In the genomic region with DNA sequence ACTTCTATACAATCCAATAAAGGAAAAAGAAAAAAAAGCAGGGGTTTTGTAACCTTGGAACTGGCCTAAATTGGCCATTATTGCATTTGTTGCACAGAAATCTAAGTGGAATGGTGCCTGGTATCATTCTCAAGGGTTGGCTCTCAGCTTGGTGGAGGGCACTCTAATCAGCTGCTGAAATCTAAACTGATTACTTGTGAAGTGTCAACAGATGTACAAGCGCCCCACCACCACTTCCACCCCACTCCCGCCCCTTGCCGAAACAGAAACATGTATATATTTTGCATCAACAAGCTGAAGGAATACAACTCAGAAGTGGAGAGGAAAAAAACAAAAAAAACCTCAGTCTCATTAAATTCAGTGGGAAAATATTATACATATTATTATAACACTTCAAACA, we compare ENCODE assay signal across 14 mouse cellular contexts. TPM values are rescaled to one million over a fixed set of nuclear protein-coding genes. Genes with fewer than 3 reads are reported as not detected.
A peak's percentile ranks its signal among the peaks of the same experiment; 100 is the strongest.
DNase-seq lines count a peak whose midpoint lies in the region; ATAC-seq lines count a peak whose summit lies in the region.
"Had no signal": no experiment of that assay in that cellular context is flagged by ENCODE, and none has a peak within 500 bp of the region (broad histone marks: within the 10 kb centered on the region; RNA-seq: fewer than 3 reads in every experiment).

No protein-coding gene starts in this region.

- intact Hi-C loops in heart, postnatal 14 days (cut with DNase I): no loop called here

- ATAC-seq in inflammation-experienced regulatory T-cells, adult 6 months: peak; percentile 42
- no peak for ATAC-seq in megakaryocyte, adult 5-6 weeks (ENCODE audit: poor library complexity, severe bottlenecking)
- ATAC-seq: intestine, postnatal 0 days had no signal

- DNase-seq in heart, adult 11 months: peak; percentile 10
- no peak for DNase-seq in heart, postnatal 14 days
- DNase-seq in 416B (ENCODE audit: low read depth): peak; percentile 71
- peak; percentile 65 for DNase-seq in thymus, postnatal 0 days (ENCODE audit: low spot score)
- DNase-seq in urinary bladder, postnatal 4 days (ENCODE audit: low spot score in 2 of 2): no peak
- no peak for DNase-seq in right cerebral cortex, postnatal 4 days
- DNase-seq: cerebellum, adult 8-10 months; layer of hippocampus, adult 9-11 months; lung, postnatal 10 days; right cerebral cortex, adult 18-20 months; spleen, adult 18-20 months had no signal

RNA-seq across cellular contexts. Expression of a gene that starts 29.6 kb away (rescaled TPM):
- 1 to 10 TPM; 5.7 to 5.9 TPM for total RNA-seq in heart, postnatal 14 days (2021)
- 100 to 1,000 TPM; 466 to 742 (median 572) TPM for polyA plus RNA-seq in inflammation-experienced regulatory T-cells, adult 6 months (2017; shearing (Covaris generic))
- polyA plus RNA-seq in thymus, postnatal 0 days (2015; fragmentation: Nextera tagmentation; extraction: Ambion mirVana): 17.2 and 29.9 TPM in 2 replicates
- 6.7 and 10.8 TPM in 2 replicates for total RNA-seq in megakaryocyte, adult 5-6 weeks (2015)
- total RNA-seq in megakaryocyte, adult 5-6 weeks (2017): 6.8 and 8.8 TPM in 2 replicates

Comparison
In these comparisons a context has a peak if more than half of its experiments do, and no peak if none do; other contexts are left out.
1. DNase-seq: peak in heart, adult 11 months (single experiment), 416B (single experiment) and thymus, postnatal 0 days (single experiment); none in heart, postnatal 14 days (0 of 2), urinary bladder, postnatal 4 days (0 of 2) and right cerebral cortex, postnatal 4 days (single experiment).